Mouse (Mus musculus) heart, adult 2 months (tissue): ENCODE data around the gene Sipa1l1.

ENCODE experiments used
- CTCF ChIP-seq: fragments of 200-600 bp; IDR thresholded peaks from 2 replicates; pipeline ENCODE4 v1.8.1; 2022; ENCODE audit warnings: antibody characterized with exemption, mild to moderate bottlenecking, moderate library complexity
- EP300 ChIP-seq: fragments of 200-500 bp; IDR thresholded peaks from 2 replicates; pipeline ENCODE4 v1.6.1; 2011; ENCODE audit warnings: low read depth, low read length, control low read depth; ENCODE audit not compliant: insufficient read depth
- POLR2A ChIP-seq: fragments of 200-500 bp; IDR thresholded peaks from 2 replicates; pipeline ENCODE4 v1.6.1; 2011; ENCODE audit warnings: mild to moderate bottlenecking, low read depth, low read length, control low read depth; ENCODE audit not compliant: insufficient read depth

DNA sequence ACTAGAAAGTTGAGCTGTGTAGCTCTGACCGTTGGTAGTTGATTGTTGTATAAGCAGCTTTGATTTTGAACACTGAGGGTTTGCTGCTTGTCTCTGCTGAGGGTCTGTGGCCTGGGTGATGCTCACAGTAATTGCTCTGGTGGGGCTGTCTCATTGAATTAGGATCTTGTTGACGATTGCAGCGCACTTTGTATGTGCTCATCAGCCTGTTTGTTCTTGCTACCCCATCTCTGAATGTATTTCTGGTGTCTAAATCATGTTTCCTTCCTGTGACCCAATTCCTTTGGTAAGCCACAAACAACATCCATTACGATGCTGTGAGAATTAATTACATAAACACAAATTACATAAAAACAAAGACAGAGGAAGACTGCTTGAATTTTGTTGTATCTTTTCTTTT lies 39.5 kb downstream of the Sipa1l1 start:
- TF ChIP-seq POLR2A (no peak), CTCF (no peak), EP300 (no peak)
